Mouse (Mus musculus): ENCODE measurements at regions not wholly inside any gene's neighbourhood (a gene's known extent, or its start where the extent isn't known, plus 50 kb on each side); places are given as distances from the start of the nearest gene placed in this dataset.

DNA sequence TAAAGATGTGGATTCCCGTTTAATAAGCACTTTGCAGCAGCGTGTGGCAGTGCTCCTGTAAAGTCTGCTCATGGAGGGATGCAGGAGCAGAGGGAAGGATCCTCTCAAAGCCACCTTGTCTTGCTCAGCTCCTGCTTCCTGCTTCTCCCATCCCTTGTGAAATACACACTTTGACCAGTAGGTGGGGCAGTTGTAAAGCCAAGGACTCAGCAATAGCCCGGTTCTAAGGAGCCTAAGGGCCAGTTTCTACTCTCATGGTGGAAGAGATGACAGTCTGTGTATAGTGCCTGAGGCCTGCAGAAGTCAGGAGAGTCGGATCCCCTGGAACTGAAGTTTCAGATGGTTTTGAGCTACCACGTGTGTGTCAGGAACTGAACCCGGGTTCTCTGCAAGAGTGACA is 272.0 kb downstream of the Drd1 start:
- H3K4me3 ChIP-seq (replicated peaks; ENCODE audit: low read length): no peak overlapping the region
- H3K4me2 ChIP-seq (replicated peaks; ENCODE audit: low read depth, low read length, severe bottlenecking): no peak overlapping the region
- no peak overlapping the region for H3K9ac ChIP-seq (ENCODE audit: low read depth, low read length, severe bottlenecking)
- whole genome bisulfite sequencing: 19% methylated on average over 6 of the region's 6 CpGs
- no peaks in the 10 kb centered on the region; the same call in 1 of the 2 replicates for H3K27me3 ChIP-seq (ENCODE audit: control insufficient read depth, insufficient read depth, low read length)
- DNase-seq (ENCODE audit: low spot score): peak; percentile 63
- no peak for TF ChIP-seq POLR2A (IDR thresholded peaks at IDR 0.05; ENCODE audit: borderline replicate concordance, extremely low read depth, insufficient read depth, insufficient read length)
- H3K4me1 ChIP-seq (ENCODE audit: control insufficient read depth, insufficient read depth, low read length): no peaks in the 10 kb centered on the region
- ATAC-seq (ENCODE audit: low FRiP score, low read depth): no peak; the same call in 1 of the 2 replicates
- H3K36me3 ChIP-seq (ENCODE audit: control insufficient read depth, insufficient read depth, low read length): no peaks in the 10 kb centered on the region
- H3K9me3 ChIP-seq (ENCODE audit: control insufficient read depth, low read length): no peaks in the 10 kb centered on the region; the same call in 1 of the 2 replicates
- no peak overlapping the region for H3K27ac ChIP-seq (replicated peaks; ENCODE audit: low read depth, low read length)

DNA sequence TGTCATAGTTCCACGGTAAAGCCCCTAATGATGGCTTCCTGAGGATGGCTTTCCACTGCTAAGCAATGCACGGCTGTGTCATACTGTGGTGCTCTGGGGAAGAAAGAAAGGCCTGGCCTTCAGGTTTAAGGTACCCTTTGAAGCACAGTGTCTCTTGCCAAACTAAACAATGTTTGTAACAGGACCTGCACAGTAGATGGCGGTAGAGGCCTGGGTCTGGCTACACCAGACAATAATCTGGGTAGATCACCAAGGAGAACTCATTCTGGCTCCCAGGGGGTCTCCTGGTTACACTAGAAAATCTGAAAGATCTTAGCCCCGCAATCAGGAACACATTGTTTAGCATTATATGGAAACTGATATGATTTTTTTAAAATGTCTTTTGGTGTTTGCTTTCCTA is 276.4 kb downstream of the Drd1 start:
- 42% methylated on average over 4 of the region's 4 CpGs for WGBS
- Histone ChIP-seq H3K9ac (ENCODE audit: low read depth, low read length, severe bottlenecking) (no peak overlapping the region), H3K27ac (replicated peaks; ENCODE audit: low read depth, low read length) (no peak overlapping the region), H3K9me3 (ENCODE audit: control insufficient read depth, low read length) (no peaks in the 10 kb centered on the region), H3K4me1 (ENCODE audit: control insufficient read depth, insufficient read depth, low read length) (no peaks in the 10 kb centered on the region), H3K4me3 (replicated peaks; ENCODE audit: low read length) (no peak overlapping the region), H3K36me3 (ENCODE audit: control insufficient read depth, insufficient read depth, low read length) (no peaks in the 10 kb centered on the region), H3K4me2 (replicated peaks; ENCODE audit: low read depth, low read length, severe bottlenecking) (no peak overlapping the region), H3K27me3 (ENCODE audit: control insufficient read depth, insufficient read depth, low read length) (no peaks in the 10 kb centered on the region; the same call in 1 of the 2 replicates)
- TF ChIP-seq POLR2A (IDR thresholded peaks at IDR 0.05; ENCODE audit: borderline replicate concordance, extremely low read depth, insufficient read depth, insufficient read length): no peak
- DNase-seq (ENCODE audit: low spot score): peak; percentile 56
- no peak for ATAC-seq (ENCODE audit: low FRiP score, low read depth)

DNA sequence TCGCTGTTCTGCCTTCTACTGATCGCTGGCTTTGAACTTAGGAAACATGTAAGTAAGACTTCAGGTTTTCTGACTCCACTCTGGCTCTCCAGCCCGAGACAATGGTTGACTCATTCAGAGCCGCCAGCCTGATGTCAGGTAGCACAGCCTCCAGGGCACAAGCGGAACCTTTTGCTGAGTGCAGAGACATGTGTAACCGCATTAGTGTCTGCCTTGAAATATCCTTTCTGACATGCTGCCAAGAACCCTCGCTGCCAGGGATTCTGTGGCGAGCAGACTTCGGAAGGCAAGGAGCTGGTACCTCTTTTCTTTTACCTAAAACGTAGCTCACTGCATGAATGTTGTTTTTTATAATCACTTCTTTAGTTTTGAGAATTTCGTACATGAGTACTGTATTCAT is 279.1 kb downstream of the Drd1 start:
- H3K4me3 ChIP-seq (replicated peaks; ENCODE audit: low read length): no peak overlapping the region
- no peak overlapping the region for H3K27ac ChIP-seq (replicated peaks; ENCODE audit: low read depth, low read length)
- H3K27me3 ChIP-seq (ENCODE audit: control insufficient read depth, insufficient read depth, low read length): no peaks in the 10 kb centered on the region; the same call in 1 of the 2 replicates
- no peaks in the 10 kb centered on the region for H3K9me3 ChIP-seq (ENCODE audit: control insufficient read depth, low read length)
- DNase-seq (ENCODE audit: low spot score): no peak
- no peaks in the 10 kb centered on the region for H3K36me3 ChIP-seq (ENCODE audit: control insufficient read depth, insufficient read depth, low read length)
- H3K9ac ChIP-seq (ENCODE audit: low read depth, low read length, severe bottlenecking): no peak overlapping the region
- no peak for ATAC-seq (ENCODE audit: low FRiP score, low read depth)
- WGBS: 66% methylated on average over 11 of the region's 11 CpGs
- no peak overlapping the region for H3K4me2 ChIP-seq (replicated peaks; ENCODE audit: low read depth, low read length, severe bottlenecking)
- no peak for TF ChIP-seq POLR2A (IDR thresholded peaks at IDR 0.05; ENCODE audit: borderline replicate concordance, extremely low read depth, insufficient read depth, insufficient read length)
- no peaks in the 10 kb centered on the region for H3K4me1 ChIP-seq (ENCODE audit: control insufficient read depth, insufficient read depth, low read length)

DNA sequence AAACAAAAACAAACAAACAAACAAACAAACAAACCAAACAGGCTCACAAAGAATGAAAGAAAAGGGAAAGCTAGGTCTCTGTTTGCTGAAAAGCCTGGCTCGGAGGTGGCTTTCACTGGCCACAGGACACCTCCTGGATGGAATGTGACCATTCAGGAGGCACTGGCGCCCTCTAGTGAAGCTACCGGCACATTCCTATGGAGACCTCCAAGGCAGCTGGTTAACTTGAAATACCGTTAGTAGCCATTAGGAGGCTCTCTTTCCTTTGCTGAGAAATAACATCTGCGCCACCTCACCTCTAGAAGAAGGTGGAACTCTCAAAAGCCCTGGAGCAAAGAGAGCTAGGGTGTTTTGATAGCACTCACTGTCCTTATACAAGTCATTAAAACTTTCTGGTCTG is 279.8 kb downstream of the Drd1 start:
- no peaks in the 10 kb centered on the region for H3K9me3 ChIP-seq (ENCODE audit: control insufficient read depth, low read length)
- H3K4me1 ChIP-seq (ENCODE audit: control insufficient read depth, insufficient read depth, low read length): no peaks in the 10 kb centered on the region
- H3K9ac ChIP-seq (ENCODE audit: low read depth, low read length, severe bottlenecking): no peak overlapping the region
- ATAC-seq (ENCODE audit: low FRiP score, low read depth): no peak
- H3K36me3 ChIP-seq (ENCODE audit: control insufficient read depth, insufficient read depth, low read length): no peaks in the 10 kb centered on the region
- H3K4me3 ChIP-seq (replicated peaks; ENCODE audit: low read length): no peak overlapping the region
- 30% methylated on average over 5 of the region's 5 CpGs for WGBS
- DNase-seq (ENCODE audit: low spot score): peak; percentile 55
- TF ChIP-seq POLR2A (IDR thresholded peaks at IDR 0.05; ENCODE audit: borderline replicate concordance, extremely low read depth, insufficient read depth, insufficient read length): no peak
- H3K27ac ChIP-seq (replicated peaks; ENCODE audit: low read depth, low read length): no peak overlapping the region
- H3K4me2 ChIP-seq (replicated peaks; ENCODE audit: low read depth, low read length, severe bottlenecking): no peak overlapping the region
- no peaks in the 10 kb centered on the region; the same call in 1 of the 2 replicates for H3K27me3 ChIP-seq (ENCODE audit: control insufficient read depth, insufficient read depth, low read length)

DNA sequence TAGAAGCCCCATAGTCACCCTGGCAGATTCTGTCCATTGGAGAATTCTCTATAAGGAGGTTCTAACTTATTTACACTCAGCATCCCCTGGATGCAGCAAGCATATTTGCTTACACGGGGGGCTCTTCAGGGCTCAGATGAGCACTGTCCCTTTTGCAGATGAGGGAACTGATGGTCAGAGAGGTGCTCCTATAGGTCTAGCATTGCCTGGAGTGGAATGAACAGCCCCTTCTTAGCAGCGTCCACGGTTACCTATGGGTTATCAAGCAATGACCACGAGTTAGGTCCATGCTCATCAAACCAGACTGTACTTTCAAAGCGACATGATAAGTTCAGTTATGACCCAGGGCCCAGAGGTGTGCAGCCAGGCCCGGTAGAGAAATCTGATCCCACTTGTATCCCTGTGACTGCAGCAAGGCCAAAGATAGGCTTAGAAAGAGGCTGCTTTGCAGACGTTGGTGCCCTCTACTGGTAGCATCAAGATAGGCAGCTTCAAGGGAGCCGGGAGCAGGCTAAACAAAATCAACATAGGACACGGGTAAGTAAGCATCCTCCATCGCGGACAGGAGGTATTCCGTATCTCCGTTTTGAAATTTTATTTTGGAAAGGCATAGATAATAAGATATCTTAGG is 290.8 kb downstream of the Drd1 start:
- no peak overlapping the region for H3K4me3 ChIP-seq (replicated peaks; ENCODE audit: low read length)
- peak; percentile 67 for DNase-seq (ENCODE audit: low spot score)
- peaks cover 2% of the 10 kb centered on the region; the same call in 1 of the 2 replicates for H3K27me3 ChIP-seq (ENCODE audit: control insufficient read depth, insufficient read depth, low read length)
- no peak for TF ChIP-seq POLR2A (IDR thresholded peaks at IDR 0.05; ENCODE audit: borderline replicate concordance, extremely low read depth, insufficient read depth, insufficient read length)
- no peaks in the 10 kb centered on the region for H3K9me3 ChIP-seq (ENCODE audit: control insufficient read depth, low read length)
- 20% methylated on average over 13 of the region's 13 CpGs for WGBS
- no peak overlapping the region for H3K9ac ChIP-seq (ENCODE audit: low read depth, low read length, severe bottlenecking)
- H3K27ac ChIP-seq (replicated peaks; ENCODE audit: low read depth, low read length): no peak overlapping the region
- H3K4me2 ChIP-seq (replicated peaks; ENCODE audit: low read depth, low read length, severe bottlenecking): no peak overlapping the region
- H3K4me1 ChIP-seq (ENCODE audit: control insufficient read depth, insufficient read depth, low read length): no peaks in the 10 kb centered on the region
- H3K36me3 ChIP-seq (ENCODE audit: control insufficient read depth, insufficient read depth, low read length): no peaks in the 10 kb centered on the region
- ATAC-seq (ENCODE audit: low FRiP score, low read depth): peak; percentile 67; the same call in 1 of the 2 replicates
